Mouse (Mus musculus): ENCODE data around the gene Gm20696.

Gene Gm20696

DNA sequence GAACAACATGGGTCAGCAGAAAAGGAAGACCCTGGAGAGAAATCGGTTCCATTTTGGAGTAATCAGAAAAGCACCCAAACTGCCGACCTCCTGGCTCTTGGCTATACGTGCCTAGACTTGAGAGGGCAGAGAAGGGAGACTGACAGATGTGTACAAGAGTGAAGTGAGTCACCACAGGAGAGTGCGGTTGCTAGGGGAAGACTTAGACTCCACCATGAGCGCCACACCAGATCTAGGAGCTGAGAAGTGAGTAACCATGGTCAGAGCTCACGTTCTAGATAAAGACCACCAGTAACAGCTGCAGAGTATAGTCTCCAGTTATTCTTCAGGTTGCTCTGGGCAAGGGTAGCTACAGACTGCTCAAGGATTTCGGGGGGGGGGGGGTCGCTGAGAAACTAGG is 3.4 kb downstream of the Gm20696 start:
- DNase-seq = no peak

DNA sequence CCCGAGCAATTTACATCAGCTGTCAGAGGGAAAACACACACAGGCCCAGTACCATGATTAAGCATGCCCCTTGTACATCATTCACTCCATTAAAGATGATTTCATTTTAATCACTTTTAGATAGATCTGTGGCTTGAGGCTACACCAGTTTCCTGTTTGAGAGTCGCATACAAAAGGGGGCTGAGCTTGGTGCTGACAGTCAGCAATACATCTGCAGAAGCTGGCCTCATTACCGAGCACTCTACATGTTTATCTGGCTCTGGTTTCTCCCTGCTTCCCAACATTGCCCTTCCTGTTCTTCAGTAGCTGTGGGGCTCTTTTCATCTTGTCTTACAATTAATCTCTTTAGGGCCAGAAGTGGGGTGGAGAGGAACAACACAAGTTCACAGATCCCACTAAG is 6.2 kb downstream of the Gm20696 start:
- no peak for DNase-seq

DNA sequence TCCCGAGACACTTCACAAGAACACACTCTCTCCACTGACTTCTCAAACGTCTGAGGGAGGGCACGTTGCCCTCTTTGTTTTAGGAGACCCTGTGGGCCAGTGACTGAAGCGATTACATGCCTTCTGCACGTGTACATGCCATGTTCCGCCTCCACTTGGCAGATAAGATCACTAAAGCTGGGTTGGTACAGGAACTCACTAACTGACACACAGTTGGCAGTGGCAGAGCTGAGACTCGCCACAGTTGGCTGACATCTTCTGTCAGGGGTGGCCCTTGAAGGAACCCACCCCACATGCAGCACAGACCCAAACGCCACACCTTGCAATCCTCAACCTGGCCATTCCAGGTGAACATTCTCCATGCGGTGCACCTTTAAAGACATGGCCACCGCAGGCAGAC is 8.0 kb downstream of the Gm20696 start:
- DNase-seq = no peak

DNA sequence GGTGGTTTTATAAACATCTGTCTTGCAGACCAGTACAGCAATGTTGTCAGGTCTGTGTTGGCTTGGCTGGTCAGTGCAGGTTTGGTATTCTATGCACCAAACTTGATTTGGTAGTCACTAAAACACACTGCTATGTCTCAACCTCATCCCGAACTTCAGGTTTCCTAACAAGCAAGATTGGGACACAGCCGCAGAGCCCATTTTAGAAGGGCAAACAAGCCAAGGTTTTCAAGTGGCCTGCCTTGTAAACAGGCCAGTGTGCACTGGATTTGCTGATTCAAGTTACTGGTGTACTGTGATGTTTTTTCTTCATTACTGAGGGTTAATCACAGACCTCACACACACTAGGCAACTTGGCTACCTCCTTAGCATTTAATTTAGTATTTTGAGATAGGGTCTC is 10.5 kb downstream of the Gm20696 start:
- no peak for DNase-seq

DNA sequence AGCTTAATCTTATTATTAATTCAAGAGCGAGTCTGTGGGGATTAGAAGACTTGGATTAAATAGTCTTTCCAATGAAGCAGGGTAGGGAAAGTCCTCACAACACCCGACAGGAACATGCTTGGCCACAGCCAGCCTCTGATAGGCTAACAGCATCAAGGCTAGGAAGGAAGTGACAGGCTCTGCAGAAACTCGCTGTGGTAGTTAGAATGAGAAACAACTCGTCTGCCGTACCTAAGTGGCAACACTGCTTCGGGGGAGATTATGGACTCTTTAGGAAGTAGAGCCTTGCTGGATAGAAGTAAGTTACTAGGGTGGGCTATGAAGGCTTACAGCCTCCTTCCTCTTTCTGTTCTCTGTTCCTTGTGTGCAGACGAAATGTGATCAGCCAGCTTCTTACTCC is 11.1 kb downstream of the Gm20696 start:
- peak; percentile 92 for DNase-seq

DNA sequence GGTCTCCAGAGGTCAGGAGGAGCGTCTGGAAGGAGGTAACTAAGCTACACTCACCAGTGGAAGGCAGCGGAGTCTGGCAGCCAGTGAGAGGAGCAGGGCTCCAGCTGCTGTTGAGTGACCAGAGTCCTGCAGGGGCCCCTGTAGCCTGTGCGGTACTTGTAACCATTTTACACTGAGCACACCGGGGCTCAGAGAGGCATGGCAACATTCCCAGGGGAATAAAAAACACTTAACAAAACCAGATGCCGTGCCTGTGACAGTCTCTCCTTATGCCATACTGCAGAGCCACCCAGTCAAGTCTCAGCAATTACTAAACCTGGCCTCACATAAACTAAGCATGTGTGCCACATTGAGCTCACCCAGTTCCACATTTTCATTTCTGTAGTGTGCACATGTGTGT is 12.3 kb downstream of the Gm20696 start:
- DNase-seq = no peak

DNA sequence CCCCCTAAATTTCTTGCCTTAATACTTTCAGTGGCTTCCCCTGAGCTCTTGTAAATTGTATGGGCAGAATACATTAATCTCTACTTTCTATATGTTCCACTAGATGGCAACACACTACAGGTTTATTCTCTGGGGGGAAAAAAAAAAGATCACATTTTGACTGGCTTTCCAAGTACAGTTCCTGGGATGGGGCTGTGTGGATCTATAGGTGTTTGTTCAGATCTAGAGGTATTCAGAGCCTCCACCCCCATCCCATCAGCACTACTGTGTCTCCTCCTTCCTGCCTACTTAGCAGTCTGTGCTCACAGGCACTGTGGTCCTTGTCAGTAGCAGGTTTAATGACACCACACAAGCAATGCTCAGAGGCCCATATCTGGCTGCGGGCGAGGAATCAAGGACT is 14.3 kb downstream of the Gm20696 start:
- DNase-seq = no peak

DNA sequence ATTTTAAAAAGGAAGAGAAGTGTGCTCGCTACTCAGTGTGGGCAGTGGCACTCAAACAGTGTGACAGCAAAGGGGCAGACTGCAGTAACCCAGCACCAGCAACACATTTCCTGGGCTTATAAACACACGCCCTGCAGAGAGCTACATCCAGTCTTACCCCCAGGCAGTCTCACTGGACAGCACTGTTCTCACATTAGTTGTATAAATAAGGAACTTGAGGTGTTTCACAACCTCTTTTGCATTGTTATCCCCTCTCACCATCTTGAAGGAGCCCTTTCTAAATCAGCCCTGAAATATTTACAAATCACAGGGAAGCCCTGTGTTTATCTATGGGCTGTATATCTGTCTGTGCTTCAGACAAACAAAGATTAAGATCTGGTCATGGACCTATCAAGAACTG is 17.3 kb downstream of the Gm20696 start:
- DNase-seq = no peak

DNA sequence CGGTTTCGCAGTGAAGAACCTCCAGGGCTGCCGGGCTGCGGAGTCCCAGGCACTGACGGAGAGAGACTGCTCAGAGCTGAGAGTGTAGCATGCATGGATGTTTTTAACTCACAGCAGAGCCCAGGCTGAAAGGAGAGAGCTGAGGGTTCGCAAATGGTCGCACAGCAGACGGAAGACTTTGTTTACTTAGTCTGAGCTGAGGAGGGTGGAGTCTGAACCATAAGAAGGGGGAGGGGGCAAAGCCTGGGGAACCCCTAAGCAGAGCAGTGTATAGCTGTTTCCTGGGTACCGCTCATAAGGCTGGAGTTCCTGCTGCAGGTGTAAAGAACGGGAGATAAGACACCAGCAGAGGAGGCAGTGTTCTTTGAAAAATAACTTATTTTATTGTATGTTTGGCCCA is 20.3 kb downstream of the Gm20696 start:
- no peak for DNase-seq

DNA sequence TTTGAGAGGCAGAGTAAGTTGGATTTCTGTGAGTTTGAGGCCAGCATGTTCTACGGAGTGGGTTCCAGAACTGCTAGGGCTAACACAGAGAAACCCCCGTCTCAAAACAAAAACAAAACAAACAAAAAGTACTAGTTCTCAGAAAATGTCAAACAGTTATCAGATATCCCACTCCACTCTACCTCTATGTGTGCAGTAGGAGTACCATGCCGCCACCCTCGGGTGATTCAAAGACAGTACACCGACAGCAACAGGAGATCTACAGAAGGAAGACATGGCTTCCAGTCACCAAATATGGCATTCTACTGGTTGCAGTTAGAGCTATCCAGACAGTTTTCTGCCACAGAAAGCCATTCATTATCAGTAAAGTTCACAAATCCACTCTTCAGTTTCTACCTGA is 21.7 kb downstream of the Gm20696 start:
- DNase-seq = peak; percentile 51

DNA sequence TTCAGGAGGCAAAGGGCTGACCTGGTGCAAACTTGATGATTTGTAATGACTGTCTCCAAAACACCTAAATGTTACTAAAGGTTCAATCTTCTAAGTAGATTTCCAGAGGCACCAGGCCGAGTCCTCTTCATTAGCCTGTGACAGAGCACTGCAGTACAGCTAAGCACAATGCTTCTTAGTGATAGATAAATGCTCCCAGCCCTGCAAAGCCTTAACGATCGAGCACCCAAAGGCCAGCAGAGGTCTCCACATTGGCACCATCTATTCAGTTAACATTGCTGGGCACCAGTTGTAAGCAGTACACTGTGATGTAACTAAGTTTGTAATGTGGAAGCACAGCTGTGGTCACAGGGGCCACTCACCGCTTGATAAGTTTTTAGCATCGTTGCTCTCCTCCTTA is 22.2 kb downstream of the Gm20696 start:
- peak; percentile 88 for DNase-seq

DNA sequence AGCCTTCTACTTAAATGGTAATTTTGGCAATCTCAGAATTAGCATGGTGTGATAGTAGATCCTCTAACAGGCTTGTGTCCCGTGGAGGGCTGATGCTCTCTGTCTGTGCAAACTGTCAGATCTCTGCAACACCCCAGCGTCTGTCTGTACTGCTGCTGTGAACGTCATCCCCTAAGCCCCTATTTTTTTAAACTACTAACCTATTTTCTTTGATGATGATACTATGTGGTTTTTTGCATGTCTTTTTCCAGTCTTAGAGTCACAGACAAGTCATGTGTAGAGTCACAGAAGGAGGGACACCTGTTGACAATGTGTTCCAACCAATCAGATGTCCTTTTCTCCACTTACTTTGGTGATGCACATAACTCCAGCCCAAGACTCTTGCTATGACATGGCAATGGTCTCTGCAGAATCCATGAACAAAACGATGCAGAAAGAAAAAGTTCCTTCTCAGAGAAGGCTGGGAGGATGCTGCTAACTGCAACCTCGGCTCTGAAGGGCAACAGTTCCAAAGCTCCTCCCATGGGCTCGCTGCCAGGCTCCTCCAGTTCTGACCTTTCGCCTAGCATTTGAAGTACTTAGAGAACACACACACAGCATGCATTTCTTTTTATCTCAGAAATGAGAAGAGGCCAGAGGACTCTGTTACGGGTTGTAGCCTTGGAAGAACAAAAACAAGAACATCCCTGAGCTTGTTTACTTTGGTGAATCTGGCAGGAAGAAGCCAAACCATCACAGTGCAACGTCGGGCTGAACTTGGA is 23.0 kb downstream of the Gm20696 start:
- peak; percentile 97 for DNase-seq

DNA sequence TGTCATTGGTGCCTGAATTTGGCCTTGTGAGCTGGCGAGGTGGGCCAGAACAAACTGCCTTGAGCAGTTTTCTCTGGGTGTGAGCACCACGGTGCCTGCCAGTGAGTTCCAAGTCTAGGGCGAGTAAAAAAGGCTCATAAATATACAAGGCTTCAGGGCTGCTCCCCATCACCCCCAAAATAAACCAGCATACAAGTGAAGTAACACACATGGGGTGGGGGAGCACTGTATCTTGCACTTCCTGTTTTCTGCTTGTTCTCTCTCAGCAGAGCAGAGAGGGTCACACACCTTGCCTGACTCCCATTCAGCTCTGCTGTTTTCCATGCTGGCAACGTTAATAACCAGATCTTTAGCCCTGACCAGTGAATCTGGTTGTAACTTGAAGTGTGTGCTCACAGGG is 29.1 kb downstream of the Gm20696 start:
- DNase-seq = peak; percentile 80

DNA sequence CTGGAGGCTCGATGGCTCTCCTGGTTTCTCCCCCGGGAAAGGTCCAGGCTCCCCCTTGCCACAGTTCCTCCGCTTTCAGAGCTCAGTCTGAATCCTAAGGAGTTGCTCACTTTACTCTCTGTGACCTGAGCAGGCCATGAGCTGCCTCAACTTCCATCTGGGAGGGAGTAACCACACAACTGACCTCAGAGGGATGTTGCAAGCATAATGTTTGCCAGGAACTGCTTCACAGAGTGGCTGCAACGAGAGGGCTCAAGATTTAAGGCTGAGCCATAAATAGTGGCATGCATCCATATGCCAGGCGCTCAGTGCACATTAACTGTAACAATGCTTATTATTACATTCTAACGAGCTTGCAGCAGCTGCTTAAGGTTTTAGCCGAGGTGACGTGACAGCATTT is 29.8 kb downstream of the Gm20696 start:
- peak; percentile 63 for DNase-seq

DNA sequence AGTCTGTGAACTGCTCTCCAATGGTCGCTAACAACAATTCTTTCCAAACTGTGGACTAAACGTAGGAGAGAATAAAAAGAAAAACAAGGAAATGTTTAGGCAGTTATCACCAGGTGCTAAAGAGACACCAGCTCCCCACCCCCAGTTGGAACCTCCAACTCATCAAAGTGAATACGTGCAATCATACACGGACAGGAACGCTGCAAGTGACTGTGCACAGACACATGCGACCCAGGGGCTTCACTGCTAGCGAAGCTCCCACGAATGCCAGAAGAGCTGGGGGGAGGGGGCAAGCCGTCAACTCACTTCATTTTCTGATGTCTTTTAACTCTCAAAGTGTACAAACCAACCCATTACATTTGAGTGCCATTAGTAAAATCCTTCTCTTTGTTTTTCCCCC is 30.5 kb downstream of the Gm20696 start:
- peak; percentile 81 for DNase-seq

DNA sequence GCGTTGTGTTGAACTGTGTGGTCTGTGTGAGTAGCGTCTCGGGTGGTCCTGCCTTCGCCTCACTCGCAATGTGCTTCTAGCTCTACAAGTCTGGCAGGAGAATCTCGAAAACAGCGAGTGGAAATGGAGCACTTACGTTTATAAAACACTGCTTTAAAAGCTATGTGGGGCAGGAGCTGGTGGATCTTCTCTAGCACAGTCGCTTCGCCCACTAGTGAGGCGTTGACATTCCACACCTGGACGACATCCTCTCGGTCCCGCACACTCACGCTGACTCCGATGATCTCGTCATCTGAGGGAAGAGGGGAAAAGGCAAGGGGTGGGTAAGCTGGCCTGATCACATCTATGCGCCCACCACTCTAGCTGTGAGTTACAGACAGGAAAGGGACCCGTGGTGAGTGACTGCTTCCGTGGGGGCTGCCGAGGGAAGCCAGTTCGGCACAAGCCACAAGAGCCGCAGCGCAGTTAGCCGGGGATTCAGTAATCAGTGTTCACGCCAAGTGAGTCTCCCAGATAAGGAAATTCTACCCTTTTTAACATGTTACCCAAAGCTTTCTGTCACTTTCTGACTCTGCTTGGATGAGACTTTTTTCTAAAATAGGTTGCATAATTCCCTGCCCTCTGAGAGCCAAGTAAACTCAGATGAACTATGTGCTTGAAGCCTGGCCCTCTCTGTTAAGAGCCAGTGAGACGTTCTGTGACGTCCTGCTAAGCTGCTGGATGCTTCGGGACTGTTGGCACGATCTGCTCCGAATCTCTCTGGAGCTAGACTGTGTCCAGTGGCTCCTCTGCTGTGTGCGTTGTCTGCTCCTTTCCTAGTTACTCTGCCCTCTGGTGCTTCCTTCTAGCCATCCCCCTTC is 34.2 kb downstream of the Gm20696 start:
- peak; percentile 97 for DNase-seq

DNA sequence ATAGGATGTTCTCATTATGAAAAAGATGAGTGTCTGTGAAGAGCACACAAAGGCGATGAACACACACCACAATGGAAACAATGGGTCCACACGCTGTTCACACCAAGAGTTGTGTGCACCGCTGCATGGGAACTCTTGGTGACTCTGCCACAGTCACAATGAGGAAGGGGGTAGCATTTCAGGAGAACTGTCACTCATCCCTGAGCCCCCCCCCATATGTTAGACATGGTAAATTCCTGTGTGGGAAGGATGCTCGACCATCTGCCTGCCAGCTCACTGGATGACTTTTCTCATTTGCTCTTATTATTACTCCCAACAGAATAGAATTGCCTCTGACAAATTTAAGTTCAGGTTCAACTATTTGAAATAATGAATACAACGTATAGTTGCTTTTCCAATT is 35.0 kb downstream of the Gm20696 start:
- no peak for DNase-seq

DNA sequence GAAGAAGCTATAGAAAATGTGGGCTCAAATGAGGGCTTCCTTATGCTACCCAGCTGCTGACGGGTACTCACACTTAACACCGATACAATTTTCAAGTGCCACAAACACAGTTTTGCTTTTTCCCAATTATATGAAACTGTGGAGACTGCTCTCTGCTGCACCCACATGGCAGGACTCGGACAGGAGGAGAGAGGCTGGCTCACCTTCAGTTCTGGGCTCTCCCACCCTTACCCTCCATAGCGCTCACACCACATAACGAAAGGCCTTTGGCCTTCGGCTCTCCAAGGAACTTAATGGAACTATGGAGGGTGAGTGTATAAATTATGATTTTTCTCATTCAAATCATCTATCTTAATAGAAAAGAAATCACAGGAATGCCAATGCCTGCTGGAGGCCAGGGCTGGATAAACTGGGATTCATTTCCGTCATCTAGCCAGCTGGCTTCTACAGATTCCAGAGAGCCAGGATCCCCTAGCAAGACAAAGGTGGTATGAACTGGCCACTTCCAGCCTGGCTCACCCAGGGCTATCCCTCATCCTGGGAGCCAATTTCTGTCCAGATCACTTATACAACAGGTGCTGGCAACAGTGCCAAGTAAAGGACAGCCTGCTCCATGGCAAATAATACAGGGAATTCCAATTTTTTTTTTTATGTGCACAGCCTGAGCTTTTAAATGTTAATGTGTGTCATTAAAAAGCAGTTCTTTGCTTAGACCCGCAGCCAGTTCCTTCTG is 36.7 kb downstream of the Gm20696 start:
- DNase-seq = peak; percentile 71

DNA sequence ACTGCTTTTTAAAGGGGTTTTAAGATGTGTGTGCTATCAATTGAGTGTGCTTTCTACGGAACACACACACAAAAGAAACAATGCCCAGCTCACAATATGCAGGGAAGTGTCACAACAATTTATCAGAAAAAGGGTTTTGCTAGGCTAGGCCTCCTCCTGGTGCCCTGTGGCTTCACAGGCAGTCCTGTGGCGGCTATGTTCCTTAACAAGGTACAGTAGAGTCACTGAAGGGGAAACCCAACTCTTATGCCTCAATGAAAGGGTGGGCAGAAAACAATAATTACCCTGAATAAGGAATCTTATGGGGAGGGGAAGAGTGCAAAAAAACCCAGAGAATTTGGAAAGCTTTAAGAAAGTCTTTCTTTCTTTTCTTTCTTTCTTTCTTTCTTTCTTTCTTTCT is 40.2 kb downstream of the Gm20696 start:
- DNase-seq = no peak

DNA sequence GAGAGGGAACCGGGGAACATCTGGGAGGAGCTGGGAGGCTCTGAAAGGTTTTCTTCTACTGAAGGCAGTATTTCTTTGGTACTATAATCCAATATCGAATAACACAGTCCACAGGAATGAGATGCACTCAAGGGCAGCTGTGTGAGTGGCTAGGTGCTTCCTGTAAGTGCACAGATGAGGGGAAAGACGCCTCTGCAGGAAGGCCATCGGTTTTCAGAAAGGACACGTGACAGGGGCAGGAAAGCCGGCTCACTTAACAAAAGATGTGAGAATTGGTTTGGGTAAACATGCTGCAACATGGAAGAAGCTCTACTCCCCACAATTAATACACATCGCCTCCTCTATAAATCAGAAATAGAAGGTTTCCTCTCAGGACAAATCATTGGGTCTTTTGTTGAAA is 40.8 kb downstream of the Gm20696 start:
- peak; percentile 69 for DNase-seq

DNA sequence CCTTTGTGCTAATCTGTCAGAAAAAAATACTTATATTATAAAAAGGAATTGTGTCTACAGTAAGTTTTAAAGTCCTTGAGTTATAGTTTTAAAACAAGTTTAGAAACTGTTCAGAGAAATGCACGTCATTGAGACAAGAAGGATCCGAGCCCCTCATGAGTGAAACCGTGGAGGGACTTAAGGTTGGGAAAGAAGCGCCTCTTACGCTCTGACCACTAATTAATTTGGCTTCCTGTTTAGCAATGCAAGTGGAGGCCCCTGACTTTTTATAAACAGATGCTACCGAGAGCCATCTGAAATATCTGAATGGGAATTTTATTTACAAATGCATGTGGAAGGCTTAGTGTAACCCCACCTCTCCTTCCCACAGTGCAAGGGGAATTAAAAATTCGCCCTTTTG is 41.3 kb downstream of the Gm20696 start:
- no peak for DNase-seq

DNA sequence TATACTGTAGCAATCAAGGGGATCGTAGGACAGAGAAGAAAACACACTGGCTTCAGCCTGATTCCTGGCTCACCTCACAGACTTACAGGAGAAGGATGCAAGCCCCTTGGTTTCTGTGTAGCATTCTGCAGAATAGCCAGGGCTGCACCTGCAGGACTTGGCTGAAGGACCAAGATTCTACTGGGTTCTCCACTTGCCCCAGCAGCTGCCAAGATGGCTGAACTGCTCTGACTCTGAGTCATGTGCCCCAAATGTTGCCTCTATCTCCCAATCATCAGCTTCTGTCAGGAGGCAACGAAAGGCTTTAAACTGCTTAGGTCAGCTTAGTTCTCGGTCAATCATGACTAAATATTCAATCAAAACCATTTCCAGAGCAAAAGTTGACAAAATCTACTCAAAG is 42.1 kb downstream of the Gm20696 start:
- peak; percentile 74 for DNase-seq

DNA sequence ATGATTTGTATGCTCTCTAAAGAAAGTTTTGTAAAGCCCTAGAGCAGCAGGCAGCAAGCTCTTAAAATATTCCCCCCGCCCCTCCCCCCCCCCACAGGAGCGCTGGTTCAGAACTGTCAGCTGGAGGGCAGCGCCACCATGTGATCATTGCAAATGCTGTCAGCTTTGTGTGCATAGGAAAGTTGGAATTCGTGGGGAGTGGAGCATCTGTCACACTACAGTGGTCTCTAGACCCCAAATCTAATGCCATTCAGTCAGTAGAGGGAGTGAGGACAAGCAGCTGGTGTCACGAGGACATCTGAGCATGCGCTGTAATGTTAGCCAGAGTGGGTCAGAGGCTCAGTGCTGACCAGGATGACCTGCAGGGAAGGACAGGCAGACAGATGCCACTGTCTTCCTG is 43.0 kb downstream of the Gm20696 start:
- DNase-seq = peak; percentile 73

DNA sequence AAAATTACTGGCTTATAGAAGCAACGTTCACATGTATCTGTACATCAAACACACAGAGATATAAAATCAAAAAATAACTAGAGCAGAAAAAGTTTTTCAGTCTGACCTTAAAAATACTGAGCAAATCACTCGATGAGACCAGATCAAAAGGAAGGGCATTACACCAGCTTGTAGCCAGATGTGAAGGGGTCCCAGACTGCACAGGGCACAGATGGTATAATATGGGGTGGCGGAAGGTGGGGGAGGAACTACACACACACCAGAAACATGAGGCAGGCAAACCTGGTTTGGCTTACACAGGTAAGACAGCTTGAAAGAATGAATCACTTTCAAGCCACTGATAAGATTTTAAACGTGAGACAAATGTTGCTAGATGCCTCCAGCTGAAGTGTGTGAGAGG is 45.4 kb downstream of the Gm20696 start:
- no peak for DNase-seq

Data from heart, adult 11 months (tissue).